Mouse (Mus musculus) kidney, adult 11 months (tissue): ENCODE data around the gene Sim2.

Experiments used
- DNase-seq: peaks from one replicate; pipeline ENCODE4 v3.0.0; 2022

Sim2 gene

GRCm38 (mm10) chr16:94168655-94169545 lies 84.2 kb downstream of the Sim2 start:
- no peak for DNase-seq

DNA sequence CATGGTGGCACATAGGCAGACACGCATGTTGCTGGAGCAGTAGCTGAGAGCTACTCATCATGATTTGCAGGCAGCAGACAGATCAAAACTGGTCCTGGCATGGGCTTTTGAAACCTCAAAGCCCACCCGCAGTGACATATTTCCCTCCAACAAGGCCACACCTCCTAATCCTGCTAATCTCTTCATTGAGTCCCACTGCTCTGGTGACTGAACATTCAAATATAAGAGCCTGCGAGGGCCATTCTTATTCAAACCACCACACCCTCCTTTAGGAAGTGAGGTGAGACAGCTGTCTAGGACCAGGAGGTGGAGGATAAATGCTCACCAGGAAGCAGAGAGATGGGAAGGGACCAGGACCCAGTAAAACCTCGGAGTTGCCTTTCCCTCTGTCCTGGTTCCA lies 85.5 kb downstream of the Sim2 start:
- no peak for DNase-seq

GRCm38 (mm10) chr16:94173361-94173760 lies 88.6 kb downstream of the Sim2 start:
- no peak for DNase-seq

DNA sequence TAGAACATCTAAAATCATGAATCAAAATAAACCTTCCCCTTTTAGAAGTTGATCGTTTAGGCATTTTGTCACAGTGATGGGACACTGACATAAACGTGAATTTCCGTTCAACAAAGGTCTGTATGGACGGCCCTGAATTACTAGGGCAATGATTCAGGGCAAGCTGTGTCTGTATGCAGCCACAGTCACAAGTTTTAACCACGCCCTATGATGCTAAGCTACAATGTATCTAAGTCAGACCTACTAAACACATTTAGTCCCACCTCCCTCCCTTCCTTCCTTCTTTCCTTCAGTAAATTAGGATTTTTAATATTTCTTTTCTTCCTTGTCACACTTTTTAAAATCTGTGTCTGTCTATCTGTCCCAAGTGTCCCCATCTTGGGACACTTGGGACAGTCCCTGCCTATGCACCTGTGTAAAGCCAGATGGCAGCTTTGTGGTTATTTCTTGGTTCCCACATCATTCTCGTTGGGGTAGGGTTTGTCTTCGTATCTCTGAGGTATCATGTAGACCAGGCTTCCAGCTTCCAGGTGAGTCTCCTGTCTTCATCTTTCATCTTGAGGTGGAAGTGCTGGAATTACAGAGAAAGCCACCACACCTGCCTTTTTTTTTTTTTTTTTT lies 90.7 kb downstream of the Sim2 start:
- no peak for DNase-seq
